Mouse (Mus musculus): Measurements from ENCODE around the gene Ppp2r1b.
A peak's percentile ranks its signal among the peaks of the same experiment; 100 is the strongest.

Ppp2r1b gene

DNA sequence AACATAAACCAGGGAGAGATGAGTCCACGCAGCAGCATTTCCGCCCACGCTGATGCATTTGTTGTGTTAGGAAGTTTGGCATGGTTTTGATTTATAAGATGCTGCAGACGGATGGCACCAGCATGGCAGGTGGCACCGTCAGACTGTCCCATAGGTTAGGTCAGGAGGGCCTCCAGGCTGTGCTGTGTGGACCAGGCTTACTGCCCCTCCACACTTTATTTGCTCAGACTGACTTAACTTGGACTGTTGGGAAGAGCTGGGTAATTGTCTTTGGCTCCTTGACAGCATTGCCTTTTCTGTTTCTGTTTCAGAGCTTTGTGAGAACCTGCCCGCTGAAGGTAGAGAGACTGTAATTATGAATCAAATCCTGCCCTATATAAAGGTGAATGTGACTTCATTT is 21.9 kb downstream of the Ppp2r1b start:
- no peak for DNase-seq (ENCODE audit: low spot score in 2 of 2)

GRCm38 (mm10) chr9:50868182-50868581 is 23.1 kb downstream of the Ppp2r1b start:
- DNase-seq (ENCODE audit: low spot score in 2 of 2) = no peak

DNA sequence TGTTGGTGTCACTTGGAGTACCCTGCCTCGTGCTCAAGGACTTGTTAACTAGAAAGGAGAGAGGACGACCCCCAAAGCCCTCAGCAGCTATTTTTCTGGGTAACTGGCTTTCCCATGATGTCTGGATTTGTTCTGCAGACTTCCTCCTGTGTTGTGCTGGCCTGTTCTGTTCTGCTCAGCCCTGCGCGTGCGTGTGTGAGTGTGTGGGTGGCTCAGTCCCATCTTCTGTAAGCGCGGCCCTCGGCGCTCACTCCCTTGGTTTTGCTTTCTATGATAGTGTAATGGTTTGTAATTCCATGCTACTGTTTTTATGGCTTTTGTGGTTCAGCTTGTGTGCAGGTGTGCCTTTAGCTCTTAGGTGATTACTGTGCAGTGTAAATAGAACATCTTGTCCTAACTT is 28.1 kb downstream of the Ppp2r1b start:
- DNase-seq (ENCODE audit: low spot score in 2 of 2) = no peak

DNA sequence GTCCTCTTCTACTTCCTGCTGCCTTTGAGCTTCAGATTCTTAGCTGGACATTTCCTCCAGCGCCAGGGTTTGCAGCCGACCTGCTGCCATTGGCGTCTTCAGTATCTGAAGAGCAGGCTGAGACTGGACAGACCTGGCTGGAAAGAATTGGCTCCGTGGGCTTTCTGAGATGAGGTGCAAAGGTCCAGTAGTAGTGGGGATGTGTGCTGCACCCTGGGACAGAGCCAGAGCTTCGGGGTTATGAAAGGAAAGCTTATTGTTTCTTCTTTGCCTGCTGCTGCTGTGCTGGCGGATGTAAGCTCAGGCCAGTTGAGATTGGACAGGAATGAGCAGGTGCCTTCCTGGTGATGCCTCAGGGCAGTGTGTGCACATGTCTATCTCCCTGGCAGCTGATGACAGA is 28.9 kb downstream of the Ppp2r1b start:
- no peak for DNase-seq (ENCODE audit: low spot score in 2 of 2)

DNA sequence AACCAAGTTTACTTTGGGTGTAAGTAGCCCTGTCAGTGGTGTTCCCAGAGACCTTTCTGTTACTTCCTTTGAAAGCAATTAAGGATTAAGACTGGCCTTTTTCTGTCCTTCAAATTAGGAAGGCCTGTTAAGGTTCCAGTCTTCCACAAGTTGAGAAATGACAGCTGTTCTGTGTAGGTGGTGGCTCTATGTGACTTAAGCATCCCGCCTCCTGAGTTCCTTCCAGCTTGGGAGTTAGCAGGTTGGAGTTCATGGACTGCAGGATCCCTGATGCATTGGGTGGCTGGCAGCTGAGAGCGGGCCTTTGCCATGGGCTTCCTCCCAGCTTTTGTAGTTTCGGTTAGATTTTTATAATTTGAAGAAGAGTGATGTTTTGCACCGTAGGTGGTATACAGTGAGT is 30.4 kb downstream of the Ppp2r1b start:
- DNase-seq (ENCODE audit: low spot score in 2 of 2) = no peak

DNA sequence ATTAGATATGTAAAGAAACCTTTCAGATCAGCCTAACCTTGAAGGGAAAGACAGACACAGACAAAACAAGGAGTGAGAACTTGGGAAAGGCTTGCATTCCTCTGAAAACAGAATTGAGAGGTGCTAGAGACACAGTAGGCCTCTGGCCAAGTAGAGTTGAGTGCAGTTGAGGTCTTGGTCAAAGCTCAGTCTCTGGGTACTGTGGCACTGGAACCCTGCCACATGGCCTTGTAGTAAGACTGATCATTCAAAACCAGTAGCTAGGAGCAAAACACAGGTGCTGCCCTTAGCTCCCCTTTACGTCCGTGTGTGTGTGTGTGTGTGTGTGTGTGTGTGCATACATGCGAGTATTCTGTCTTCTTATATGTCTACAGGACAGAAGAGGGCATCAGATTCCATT is 31.2 kb downstream of the Ppp2r1b start:
- DNase-seq (ENCODE audit: low spot score in 2 of 2) = no peak

GRCm38 (mm10) chr9:50877431-50877830 is 32.3 kb downstream of the Ppp2r1b start:
- no peak for DNase-seq (ENCODE audit: low spot score in 2 of 2)

DNA sequence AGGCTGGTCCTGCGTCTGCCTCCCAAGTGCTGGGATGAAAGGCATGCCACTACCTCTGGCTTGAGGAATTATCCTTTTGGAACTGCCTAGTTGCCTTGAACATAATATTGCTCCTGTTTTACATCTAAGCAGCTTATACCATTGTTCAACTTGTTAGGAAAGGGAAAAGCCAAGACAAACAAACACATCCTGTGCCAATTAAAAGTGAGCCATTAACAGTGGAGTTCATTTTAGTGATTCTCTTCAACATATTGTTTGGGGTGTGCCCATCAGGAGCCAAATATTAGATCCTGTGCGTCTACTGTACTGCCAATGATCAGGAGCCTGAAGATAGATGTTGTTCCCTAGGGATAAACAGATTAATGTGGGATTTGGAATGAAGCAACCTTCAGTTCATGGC is 37.1 kb downstream of the Ppp2r1b start:
- no peak for DNase-seq (ENCODE audit: low spot score in 2 of 2)

GRCm38 (mm10) chr9:50884093-50884492 is 39.0 kb downstream of the Ppp2r1b start:
- no peak for DNase-seq (ENCODE audit: low spot score in 2 of 2)

- DNase-seq (ENCODE audit: low spot score in 2 of 2) = peak in 1 of 2 experiments; percentile 25
Observed at GRCm38 (mm10) chr9:50884741-50885599, 39.9 kb downstream of the Ppp2r1b start.

DNA sequence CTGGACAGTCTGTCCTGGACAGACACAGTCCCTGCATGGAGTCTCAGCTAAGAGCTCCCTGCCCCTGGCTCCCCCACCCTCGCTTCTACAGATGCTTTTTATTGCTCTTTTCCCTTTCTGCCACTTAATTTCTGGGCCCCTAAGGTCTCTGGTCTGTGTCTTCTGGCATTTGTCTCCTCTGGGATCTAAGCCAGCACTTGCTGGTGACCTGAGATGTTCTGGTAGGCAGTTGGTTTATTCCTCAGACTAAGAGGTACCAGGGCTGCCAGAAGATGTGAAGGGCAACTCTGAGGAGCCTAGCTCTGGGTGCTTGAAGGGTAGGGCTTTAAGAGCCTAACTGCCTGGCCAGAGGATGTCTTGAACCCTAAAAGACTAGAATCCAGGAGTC is 40.5 kb downstream of the Ppp2r1b start:
- DNase-seq (ENCODE audit: low spot score in 2 of 2) = no peak

GRCm38 (mm10) chr9:50886870-50887269 is 41.8 kb downstream of the Ppp2r1b start:
- no peak for DNase-seq (ENCODE audit: low spot score in 2 of 2)

GRCm38 (mm10) chr9:50887351-50887750 is 42.2 kb downstream of the Ppp2r1b start:
- no peak for DNase-seq (ENCODE audit: low spot score in 2 of 2)

DNA sequence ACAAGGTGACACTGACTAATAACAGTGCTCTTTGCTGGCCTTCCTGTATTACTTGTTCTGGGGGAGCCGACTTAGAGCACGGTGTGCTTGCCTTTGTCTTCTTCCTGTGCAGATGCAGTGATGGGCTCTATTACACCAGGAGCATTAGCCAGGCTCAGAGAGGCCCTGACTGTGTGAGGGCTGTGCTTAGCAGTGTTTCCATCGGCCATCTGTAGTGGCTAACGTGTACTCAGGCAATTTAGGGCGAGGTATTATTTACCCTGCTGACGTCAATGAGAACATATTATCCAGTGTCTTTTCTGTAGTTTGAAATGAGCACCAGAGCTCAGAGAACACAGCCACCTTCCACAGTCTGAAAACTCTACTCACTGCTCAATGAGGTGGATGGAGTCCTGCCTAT is 44.1 kb downstream of the Ppp2r1b start:
- DNase-seq (ENCODE audit: low spot score in 2 of 2) = no peak

GRCm38 (mm10) chr9:50889964-50890363 is 44.9 kb downstream of the Ppp2r1b start:
- no peak for DNase-seq (ENCODE audit: low spot score in 2 of 2)

GRCm38 (mm10) chr9:50890494-50891090 is 45.5 kb downstream of the Ppp2r1b start:
- no peak for DNase-seq (ENCODE audit: low spot score in 2 of 2)

GRCm38 (mm10) chr9:50893665-50894064 is 48.6 kb downstream of the Ppp2r1b start:
- DNase-seq (ENCODE audit: low spot score in 2 of 2) = no peak

GRCm38 (mm10) chr9:50900026-50900920 is 55.2 kb downstream of the Ppp2r1b start:
- DNase-seq (ENCODE audit: low spot score in 2 of 2) = no peak

DNA sequence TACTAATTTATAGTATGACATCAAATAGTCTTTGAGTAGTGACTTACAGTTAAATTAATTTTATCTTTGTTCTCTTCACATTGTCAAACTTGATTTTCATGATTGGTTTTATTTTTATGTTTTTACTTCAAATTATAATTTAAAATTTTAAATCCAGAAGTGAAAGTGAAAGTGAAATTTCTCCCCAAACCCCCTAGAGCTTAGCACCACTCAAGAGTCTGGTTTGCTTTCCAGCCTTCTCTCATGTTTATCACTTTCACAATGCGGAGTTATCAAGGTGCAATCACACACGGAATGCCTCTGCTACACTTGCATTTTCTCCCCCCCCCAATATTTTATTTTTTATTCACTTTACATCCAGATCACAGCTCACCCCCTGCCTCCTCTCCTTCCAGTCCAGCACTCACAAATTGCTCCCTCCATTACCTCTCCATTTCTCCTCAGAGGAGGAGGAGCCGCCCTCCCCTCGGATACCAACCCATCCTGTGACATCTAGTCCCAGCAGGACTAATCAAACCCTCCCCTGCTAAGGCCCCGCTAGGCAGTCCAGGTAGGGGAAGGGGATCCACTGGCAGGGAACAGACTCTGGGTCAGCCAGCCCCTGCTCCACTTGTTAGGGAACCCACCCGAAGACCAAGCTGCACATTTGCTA is 59.2 kb downstream of the Ppp2r1b start:
- no peak for DNase-seq (ENCODE audit: low spot score in 2 of 2)

- no peak for DNase-seq (ENCODE audit: low spot score in 2 of 2)
Observed at GRCm38 (mm10) chr9:50905321-50905720, 60.2 kb downstream of the Ppp2r1b start.

DNA sequence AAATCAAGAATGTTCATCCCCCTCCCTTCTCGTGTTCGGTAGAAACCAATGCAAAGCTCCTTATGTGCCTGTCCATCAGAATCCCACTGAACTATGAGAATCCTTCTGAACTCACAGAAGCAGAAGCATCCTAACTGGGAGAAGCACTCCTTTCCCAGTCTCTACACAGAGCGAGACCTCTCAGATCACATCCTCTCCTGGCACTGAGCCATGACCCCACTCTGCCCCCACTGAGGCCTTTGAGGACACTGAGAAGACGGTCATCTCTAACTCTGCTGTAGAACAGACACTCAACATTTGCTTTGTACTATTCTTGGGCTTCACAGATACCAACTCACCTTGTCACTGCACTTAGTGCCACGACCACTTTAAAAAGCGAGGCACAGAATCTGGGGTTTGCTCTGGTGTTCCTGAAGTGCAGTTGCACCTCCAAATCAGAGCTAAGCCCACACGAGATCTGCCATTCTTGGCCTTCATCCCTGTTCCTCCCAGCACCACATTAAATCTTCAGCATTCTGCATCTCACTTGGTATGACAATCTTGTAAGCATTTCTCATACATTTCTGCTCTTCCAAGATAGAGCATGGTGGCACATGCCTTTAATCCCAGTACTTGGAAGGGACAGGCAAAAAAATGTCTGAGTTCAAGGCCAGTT is 66.9 kb downstream of the Ppp2r1b start:
- DNase-seq (ENCODE audit: low spot score in 2 of 2) = no peak
